Mouse (Mus musculus): ENCODE measurements around the gene Cxcr4. TPM values are rescaled to one million over a fixed set of nuclear protein-coding genes. Genes with fewer than 3 reads are reported as not detected.

The Cxcr4 gene
- total and polyA plus RNA-seq, 3 experiments, result 4.2 to 11.2 TPM; not detected in 1

DNA sequence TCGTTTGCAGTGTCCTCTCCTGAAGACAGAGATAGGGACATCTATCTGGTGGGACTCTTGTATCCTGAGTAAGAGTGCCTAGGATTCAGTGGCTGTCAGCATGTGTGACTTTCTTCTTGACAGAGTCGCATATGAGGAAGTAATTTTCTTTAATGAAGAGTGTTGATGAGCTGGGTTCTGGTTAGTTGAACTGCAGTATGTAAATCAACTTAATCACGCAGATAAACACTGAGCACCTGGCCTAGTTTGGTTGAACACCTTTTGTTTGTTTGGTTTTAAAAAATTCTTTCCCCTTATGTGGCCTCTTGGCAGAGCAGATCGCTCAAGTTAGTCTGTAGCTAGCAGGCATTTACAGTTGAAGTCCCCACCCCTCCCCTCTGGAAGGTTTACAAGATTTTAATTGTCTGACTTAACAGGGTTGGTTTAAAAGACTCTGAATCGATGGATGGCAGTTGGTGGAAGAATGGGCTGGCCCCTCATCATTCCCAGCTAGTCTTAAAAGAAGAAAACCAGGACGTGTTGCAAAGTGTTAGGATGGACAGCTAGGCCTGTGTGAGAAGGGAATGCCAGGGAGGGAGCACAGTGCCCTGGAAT, 8.7 kb downstream of the Cxcr4 start:
- H3K9me3 ChIP-seq (replicated peaks; ENCODE audit: insufficient read depth, low read length), result no peaks in the 10 kb centered on the region
- no peak overlapping the region for H3K27ac ChIP-seq (ENCODE audit: control insufficient read depth, low read depth, low read length)
- no peaks in the 10 kb centered on the region for H3K27me3 ChIP-seq (ENCODE audit: control insufficient read depth in 1 of 2, insufficient read depth in 2 of 2, low read length in 2 of 2)
- no peak overlapping the region for H3K4me3 ChIP-seq (ENCODE audit: control insufficient read depth in 1 of 2, insufficient read depth in 1 of 2, low read depth in 2 of 2, low read length in 2 of 2)
- H3K36me3 ChIP-seq (ENCODE audit: control insufficient read depth in 1 of 2, insufficient read depth in 2 of 2, low read length in 2 of 2), result no peaks in the 10 kb centered on the region
- DNase-seq (ENCODE audit: low read depth, low spot score), result no peak
- no peaks in the 10 kb centered on the region for H3K4me1 ChIP-seq (ENCODE audit: control insufficient read depth in 1 of 2, insufficient read depth in 2 of 2, low read length in 2 of 2)
- H3K79me2 ChIP-seq (ENCODE audit: control insufficient read depth, insufficient read depth, low read length, poor library complexity), result no peaks in the 10 kb centered on the region
- no peak overlapping the region for H3K9ac ChIP-seq (ENCODE audit: control insufficient read depth, low read depth, low read length, poor library complexity, severe bottlenecking)
- TF ChIP-seq MYB (IDR thresholded peaks at IDR 0.05; ENCODE audit: low read depth, low read length) (no peak), ETS1 (IDR thresholded peaks at IDR 0.05; ENCODE audit: low read depth, low read length) (no peak), CHD1 (IDR thresholded peaks at IDR 0.05; ENCODE audit: low read depth, low read length) (no peak), ZC3H11A (IDR thresholded peaks at IDR 0.05; ENCODE audit: low read depth, low read length) (no peak), HCFC1 (IDR thresholded peaks at IDR 0.05; ENCODE audit: low read depth, low read length) (no peak), ZMIZ1 (IDR thresholded peaks at IDR 0.05; ENCODE audit: low read depth, low read length) (no peak), CTCF (IDR thresholded peaks at IDR 0.05 in 2 of 3, conservative IDR thresholded peaks at IDR 0.05 in 1 of 3; ENCODE audit: control insufficient read depth in 1 of 3, insufficient read depth in 1 of 3, low read depth in 2 of 3, low read length in 3 of 3, poor library complexity in 1 of 3, severe bottlenecking in 1 of 3) (no peak), KAT2A (conservative IDR thresholded peaks at IDR 0.05; ENCODE audit: low read depth, low read length) (no peak), ELF1 (IDR thresholded peaks at IDR 0.05; ENCODE audit: low read depth, low read length) (no peak), TAL1 (IDR thresholded peaks at IDR 0.05; ENCODE audit: low read length) (no peak)

DNA sequence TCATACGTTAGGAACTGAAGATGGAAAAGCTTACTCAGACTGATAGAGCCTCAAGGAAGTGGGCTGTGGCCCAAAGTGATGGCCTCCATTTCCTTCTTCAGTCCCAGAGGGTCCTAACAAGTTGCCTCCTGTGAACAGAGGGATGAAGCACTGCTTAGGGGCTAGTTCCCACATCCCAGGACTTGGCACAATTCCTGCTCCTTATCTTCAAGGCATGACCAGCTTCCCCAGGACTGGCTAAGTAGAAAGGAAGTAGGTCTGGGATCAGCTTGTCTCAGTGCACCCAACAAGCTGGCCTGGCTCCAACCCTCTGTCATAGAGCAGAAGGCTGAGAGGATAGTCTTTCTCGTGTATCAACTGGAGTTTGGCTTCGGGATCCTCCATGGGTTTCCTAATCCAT, 11.8 kb downstream of the Cxcr4 start:
- no peak for DNase-seq (ENCODE audit: low read depth, low spot score)
- Histone ChIP-seq H3K27me3 (ENCODE audit: control insufficient read depth in 1 of 2, insufficient read depth in 2 of 2, low read length in 2 of 2) (peaks cover 0 to 2% of the 10 kb centered on the region in 2 experiments; a peak in 1 of 4 replicates), H3K9ac (ENCODE audit: control insufficient read depth, low read depth, low read length, poor library complexity, severe bottlenecking) (no peak overlapping the region), H3K79me2 (ENCODE audit: control insufficient read depth, insufficient read depth, low read length, poor library complexity) (no peaks in the 10 kb centered on the region), H3K36me3 (ENCODE audit: control insufficient read depth in 1 of 2, insufficient read depth in 2 of 2, low read length in 2 of 2) (no peaks in the 10 kb centered on the region), H3K4me1 (ENCODE audit: control insufficient read depth in 1 of 2, insufficient read depth in 2 of 2, low read length in 2 of 2) (no peaks in the 10 kb centered on the region), H3K27ac (ENCODE audit: control insufficient read depth, low read depth, low read length) (no peak overlapping the region), H3K9me3 (replicated peaks; ENCODE audit: insufficient read depth, low read length) (no peaks in the 10 kb centered on the region), H3K4me3 (ENCODE audit: control insufficient read depth in 1 of 2, insufficient read depth in 1 of 2, low read depth in 2 of 2, low read length in 2 of 2) (no peak overlapping the region)
- TF ChIP-seq NELFE (IDR thresholded peaks at IDR 0.05; ENCODE audit: low read depth, low read length), result no peak
- no peak for TF ChIP-seq RCOR1 (IDR thresholded peaks at IDR 0.05; ENCODE audit: low read depth, low read length)
- no peak for TF ChIP-seq HCFC1 (IDR thresholded peaks at IDR 0.05; ENCODE audit: low read depth, low read length)
- TF ChIP-seq TCF12 (IDR thresholded peaks at IDR 0.05; ENCODE audit: low read depth, low read length), result no peak
- TF ChIP-seq ELF1 (IDR thresholded peaks at IDR 0.05; ENCODE audit: low read depth, low read length), result no peak

DNA sequence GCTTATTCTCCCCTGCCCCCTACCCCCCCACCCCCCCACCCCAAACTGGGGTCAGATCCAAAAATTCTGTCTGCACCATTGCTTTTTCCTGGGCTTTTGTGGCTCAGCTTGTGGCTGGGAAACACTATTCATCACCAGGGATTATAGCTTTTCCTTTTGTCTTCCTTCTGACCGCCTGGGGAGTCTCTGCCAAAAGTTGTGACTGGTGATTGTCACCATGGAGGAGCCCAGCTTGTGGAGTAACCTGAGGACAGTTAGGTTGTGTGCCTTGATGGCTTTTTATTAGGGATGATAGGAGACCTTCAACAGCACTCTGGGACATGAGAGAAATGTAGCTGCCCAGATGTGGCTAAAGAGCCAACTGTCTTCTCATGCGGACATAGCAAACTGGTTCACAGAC, 13.6 kb downstream of the Cxcr4 start:
- Histone ChIP-seq H3K36me3 (ENCODE audit: control insufficient read depth in 1 of 2, insufficient read depth in 2 of 2, low read length in 2 of 2) (no peaks in the 10 kb centered on the region), H3K27ac (ENCODE audit: control insufficient read depth, low read depth, low read length) (no peak overlapping the region), H3K4me1 (ENCODE audit: control insufficient read depth in 1 of 2, insufficient read depth in 2 of 2, low read length in 2 of 2) (no peaks in the 10 kb centered on the region), H3K4me3 (ENCODE audit: control insufficient read depth in 1 of 2, insufficient read depth in 1 of 2, low read depth in 2 of 2, low read length in 2 of 2) (no peak overlapping the region), H3K27me3 (ENCODE audit: control insufficient read depth in 1 of 2, insufficient read depth in 2 of 2, low read length in 2 of 2) (peaks cover 0 to 2% of the 10 kb centered on the region in 2 experiments; a peak in 1 of 4 replicates), H3K9ac (ENCODE audit: control insufficient read depth, low read depth, low read length, poor library complexity, severe bottlenecking) (no peak overlapping the region), H3K9me3 (replicated peaks; ENCODE audit: insufficient read depth, low read length) (no peaks in the 10 kb centered on the region), H3K79me2 (ENCODE audit: control insufficient read depth, insufficient read depth, low read length, poor library complexity) (no peaks in the 10 kb centered on the region)
- DNase-seq (ENCODE audit: low read depth, low spot score), result no peak
- TF ChIP-seq ETS1 (IDR thresholded peaks at IDR 0.05; ENCODE audit: low read depth, low read length), result no peak
- TF ChIP-seq TBP (IDR thresholded peaks at IDR 0.05; ENCODE audit: low read depth, low read length), result no peak
- TF ChIP-seq MXI1 (IDR thresholded peaks at IDR 0.05; ENCODE audit: low read depth, low read length), result no peak
- no peak for TF ChIP-seq MAX (IDR thresholded peaks at IDR 0.05; ENCODE audit: low read length)

Measured in MEL (cell line).